Mouse (Mus musculus) kidney, adult 2 months (tissue): ENCODE results near the gene Olfr1044. TPM values are rescaled to one million over a fixed set of nuclear protein-coding genes. Genes with fewer than 3 reads are reported as not detected.

Experiments
- DNase-seq: peaks from one replicate; pipeline ENCODE4 v3.0.0; 2021
- H3K27ac ChIP-seq: fragments of 200-500 bp; 2 replicates; pipeline ENCODE4 v1.5.1; 2012; ENCODE audit warnings: low read depth, low read length, control low read depth, inconsistent platforms; ENCODE audit not compliant: insufficient read depth
- H3K27me3 ChIP-seq: fragments of 200-500 bp; replicated peaks from 2 replicates; pipeline ENCODE4 v1.6.1; 2012; ENCODE audit warnings: mild to moderate bottlenecking, moderate library complexity, low read length, inconsistent platforms; ENCODE audit not compliant: control insufficient read depth, insufficient read depth
- H3K36me3 ChIP-seq: fragments of 200-500 bp; 2 replicates; pipeline ENCODE4 v1.6.1; 2012; ENCODE audit warnings: mild to moderate bottlenecking, moderate library complexity, low read length, inconsistent platforms; ENCODE audit not compliant: control insufficient read depth, insufficient read depth
- H3K4me1 ChIP-seq: fragments of 200-500 bp; 2 replicates; pipeline ENCODE4 v1.6.1; 2011; ENCODE audit warnings: low read length; ENCODE audit not compliant: control insufficient read depth, insufficient read depth
- H3K4me3 ChIP-seq: fragments of 200-500 bp; 2 replicates; pipeline ENCODE4 v1.5.1; 2011; ENCODE audit warnings: mild to moderate bottlenecking, low read depth, low read length, control low read depth; ENCODE audit not compliant: insufficient read depth
- CTCF ChIP-seq: fragments of 200-500 bp; conservative IDR thresholded peaks from 2 replicates; pipeline ENCODE4 v1.5.1; 2011; ENCODE audit warnings: low read depth, mild to moderate bottlenecking, control low read depth, low read length, moderate library complexity, mixed read lengths; ENCODE audit not compliant: insufficient read depth, insufficient read length
- POLR2A ChIP-seq: fragments of 200-500 bp; IDR thresholded peaks from one replicate; pipeline ENCODE4 v1.6.1; 2011; ENCODE audit warnings: low read depth, low read length, control low read depth
- WGBS: fragments of 180-500 bp; shearing (Covaris S2); methylation state at CpG from one replicate; pipeline ENCODE4 v1.1.7; 2018; 5-methylcytosine and 5-hydroxymethylcytosine counted together
- polyA plus RNA-seq: library from polyadenylated mRNA; depleted of rRNA; stranded (reverse); fragments of >200 nt; gene quantifications from 2 replicates; pipeline ENCODE4 v1.2.3, GENCODE M21; 2012; rRNA removed

The Olfr1044 gene
- polyA plus RNA-seq, 1 experiment = not detected

- no peaks in the 10 kb centered on the region for H3K36me3 ChIP-seq
- H3K27ac ChIP-seq = no peak within 1 kb of the TSS
- no peaks in the 10 kb centered on the region for H3K4me1 ChIP-seq
- 89% methylated on average over 2 of the region's 2 CpGs for WGBS
- H3K27me3 ChIP-seq = no peaks in the 10 kb centered on the region
- DNase-seq = no peak
- TF ChIP-seq CTCF = no peak
- TF ChIP-seq POLR2A = no peak
- no peak within 1 kb of the TSS for H3K4me3 ChIP-seq
These were observed 15.9 kb downstream of the Olfr1044 start, which contains the start of gene Olfr1042 for GRCm38 (mm10) chr2:86161738-86162137. Olfr1042 (minus strand) TSS chr2:86161838.

- no peak for DNase-seq
- Histone ChIP-seq H3K36me3 (no peaks in the 10 kb centered on the region), H3K27me3 (no peaks in the 10 kb centered on the region), H3K4me1 (no peaks in the 10 kb centered on the region), H3K27ac (no peak within 1 kb of the TSS), H3K4me3 (no peak within 1 kb of the TSS)
- TF ChIP-seq CTCF (no peak), POLR2A (no peak)
- WGBS = 64% methylated on average over 1 of the region's 1 CpGs
These were observed 31.0 kb downstream of the Olfr1044 start, which contains the start of gene Olfr1040 for GRCm38 (mm10) chr2:86146632-86147031. Olfr1040 (minus strand) TSS chr2:86146732.

GRCm38 (mm10) chr2:86135828-86136227 lies 41.8 kb downstream of the Olfr1044 start, which contains the start of gene Olfr1039:
Olfr1039 (minus strand) TSS chr2:86135928.
- TF ChIP-seq POLR2A (no peak), CTCF (no peak)

More at GRCm38 (mm10) chr2:86135828-86136227, 41.8 kb downstream of the Olfr1044 start, which contains the start of gene Olfr1039:
- WGBS = 95% methylated on average over 1 of the region's 1 CpGs
- Histone ChIP-seq H3K4me3 (no peak within 1 kb of the TSS), H3K4me1 (no peaks in the 10 kb centered on the region), H3K27me3 (no peaks in the 10 kb centered on the region), H3K36me3 (no peaks in the 10 kb centered on the region), H3K27ac (no peak within 1 kb of the TSS)
- DNase-seq = no peak

Other genes starting within 250 kb of the Olfr1044 start
- gene Olfr1028, start 227.4 kb downstream of the Olfr1044 start, polyA plus RNA-seq = not detected in 2 replicates
- 0.13 TPM in 1 of 2 replicates, not detected in the other for gene Olfr1029, start 203.9 kb downstream of the Olfr1044 start, polyA plus RNA-seq
- not detected in 2 replicates for gene Olfr1030, start 198.5 kb downstream of the Olfr1044 start, polyA plus RNA-seq
- gene Olfr1031, start 187.5 kb downstream of the Olfr1044 start, polyA plus RNA-seq = not detected in 2 replicates
- not detected in 2 replicates for gene Olfr1032, start 172.3 kb downstream of the Olfr1044 start, polyA plus RNA-seq
- gene Olfr1033, start 157.2 kb downstream of the Olfr1044 start, polyA plus RNA-seq = 0.42 and 0.59 TPM in 2 replicates
- 0.08 and 0.13 TPM in 2 replicates for gene Olfr1034, start 132.0 kb downstream of the Olfr1044 start, polyA plus RNA-seq
- not detected in 2 replicates for gene Olfr1036, start 103.8 kb downstream of the Olfr1044 start, polyA plus RNA-seq
- not detected in 2 replicates for gene Olfr1037, start 90.4 kb downstream of the Olfr1044 start, polyA plus RNA-seq
- gene Olfr1039, start 41.9 kb downstream of the Olfr1044 start, polyA plus RNA-seq = not detected in 2 replicates
- gene Olfr1040, start 31.1 kb downstream of the Olfr1044 start, polyA plus RNA-seq = not detected in 2 replicates
- gene Olfr1042, start 16.0 kb downstream of the Olfr1044 start, polyA plus RNA-seq = not detected in 2 replicates
- gene Olfr1043, start 10.3 kb downstream of the Olfr1044 start, polyA plus RNA-seq = not detected in 2 replicates
- not detected in 2 replicates for gene Olfr52, start 7.9 kb upstream of the Olfr1044 start, polyA plus RNA-seq
- not detected in 2 replicates for gene Olfr1045, start 25.2 kb upstream of the Olfr1044 start, polyA plus RNA-seq
- not detected in 2 replicates for gene Olfr1046, start 41.5 kb upstream of the Olfr1044 start, polyA plus RNA-seq
- gene Olfr1047, start 53.6 kb upstream of the Olfr1044 start, polyA plus RNA-seq = not detected in 2 replicates
- not detected in 2 replicates for gene Olfr1048, start 62.5 kb upstream of the Olfr1044 start, polyA plus RNA-seq
- gene Olfr1049, start 80.5 kb upstream of the Olfr1044 start, polyA plus RNA-seq = not detected in 2 replicates
- gene Olfr1051, start 101.3 kb upstream of the Olfr1044 start, polyA plus RNA-seq = not detected in 2 replicates
- gene Olfr1052, start 114.6 kb upstream of the Olfr1044 start, polyA plus RNA-seq = not detected in 2 replicates
- gene Olfr1053, start 137.5 kb upstream of the Olfr1044 start, polyA plus RNA-seq = not detected in 2 replicates
- not detected in 2 replicates for gene Olfr1054, start 157.6 kb upstream of the Olfr1044 start, polyA plus RNA-seq
- gene Olfr1055, start 172.5 kb upstream of the Olfr1044 start, polyA plus RNA-seq = not detected in 2 replicates
- not detected in 2 replicates for gene Olfr1056, start 184.6 kb upstream of the Olfr1044 start, polyA plus RNA-seq
- gene Olfr1057, start 200.6 kb upstream of the Olfr1044 start, polyA plus RNA-seq = not detected in 2 replicates
- gene Olfr1058, start 210.7 kb upstream of the Olfr1044 start, polyA plus RNA-seq = not detected in 2 replicates
- not detected in 2 replicates for gene Olfr1061, start 236.2 kb upstream of the Olfr1044 start, polyA plus RNA-seq
- gene Olfr1062, start 248.9 kb upstream of the Olfr1044 start, polyA plus RNA-seq = not detected in 2 replicates